Mouse (Mus musculus): ENCODE results near the gene Evi2a. TPM values are rescaled to one million over a fixed set of nuclear protein-coding genes. Genes with fewer than 3 reads are reported as not detected.

The Evi2a gene
- polyA plus RNA-seq, 1 experiment, result 10.7 TPM

- peaks cover 62% of the 10 kb centered on the region for H3K36me3 ChIP-seq (ENCODE audit: control insufficient read depth, insufficient read depth)
- no peak overlapping the region for H3ac ChIP-seq (ENCODE audit: control insufficient read depth, insufficient read length)
- no peak overlapping the region for H3K4me2 ChIP-seq (ENCODE audit: low read depth)
- TF ChIP-seq REST (IDR thresholded peaks at IDR 0.05; ENCODE audit: insufficient read depth, insufficient read length), result no peak
- TF ChIP-seq POLR2AphosphoS2 (IDR thresholded peaks at IDR 0.05; ENCODE audit: insufficient read length, low read depth), result no peak
- no peak for TF ChIP-seq USF1 (IDR thresholded peaks at IDR 0.05; ENCODE audit: low read depth)
- no peak for TF ChIP-seq POLR2A (IDR thresholded peaks at IDR 0.05; ENCODE audit: insufficient read length, low read depth)
- no peak for TF ChIP-seq MYOD1 (IDR thresholded peaks at IDR 0.05; ENCODE audit: control insufficient read depth in 1 of 3, insufficient read length in 2 of 3, low read depth in 2 of 3)
- TF ChIP-seq E2F4 (IDR thresholded peaks at IDR 0.05; ENCODE audit: insufficient read depth), result no peak
- no peak for TF ChIP-seq MAX (IDR thresholded peaks at IDR 0.05; ENCODE audit: low read depth)
- no peak for TF ChIP-seq MYOG (IDR thresholded peaks at IDR 0.05; ENCODE audit: control insufficient read depth in 1 of 3, insufficient read depth in 1 of 3, insufficient read length in 2 of 3, low read depth in 2 of 3)
- TF ChIP-seq CEBPB (IDR thresholded peaks at IDR 0.05; ENCODE audit: insufficient read depth, poor library complexity, severe bottlenecking), result no peak
- TF ChIP-seq SRF (IDR thresholded peaks at IDR 0.05; ENCODE audit: control insufficient read depth, insufficient read length, low read depth), result no peak
- TF ChIP-seq TCF3 (IDR thresholded peaks at IDR 0.05; ENCODE audit: insufficient read length, low read depth), result no peak
- TF ChIP-seq TCF12 (IDR thresholded peaks at IDR 0.05; ENCODE audit: insufficient read depth, poor library complexity, severe bottlenecking), result no peak
- no peaks in the 10 kb centered on the region for H3K27me3 ChIP-seq (ENCODE audit: control insufficient read depth, insufficient read depth, insufficient read length)
- no peaks in the 10 kb centered on the region for H3K79me2 ChIP-seq (ENCODE audit: control insufficient read depth, insufficient read depth)
- no peak overlapping the region for H3K4me3 ChIP-seq
Observed at GRCm38 (mm10) chr11:79568197-79568911, 37.9 kb upstream of the Evi2a start.

GRCm38 (mm10) chr11:79566947-79567346 lies 36.5 kb upstream of the Evi2a start:
- no peak overlapping the region for H3K4me2 ChIP-seq (ENCODE audit: low read depth)
- TF ChIP-seq MYOD1 (IDR thresholded peaks at IDR 0.05; ENCODE audit: control insufficient read depth in 1 of 3, insufficient read length in 2 of 3, low read depth in 2 of 3) (no peak), TCF3 (IDR thresholded peaks at IDR 0.05; ENCODE audit: insufficient read length, low read depth) (no peak), CEBPB (IDR thresholded peaks at IDR 0.05; ENCODE audit: insufficient read depth, poor library complexity, severe bottlenecking) (no peak), MYOG (IDR thresholded peaks at IDR 0.05; ENCODE audit: control insufficient read depth in 1 of 3, insufficient read depth in 1 of 3, insufficient read length in 2 of 3, low read depth in 2 of 3) (no peak), REST (IDR thresholded peaks at IDR 0.05; ENCODE audit: insufficient read depth, insufficient read length) (no peak), SRF (IDR thresholded peaks at IDR 0.05; ENCODE audit: control insufficient read depth, insufficient read length, low read depth) (no peak), POLR2A (IDR thresholded peaks at IDR 0.05; ENCODE audit: insufficient read length, low read depth) (no peak), E2F4 (IDR thresholded peaks at IDR 0.05; ENCODE audit: insufficient read depth) (no peak)
- H3ac ChIP-seq (ENCODE audit: control insufficient read depth, insufficient read length), result no peak overlapping the region
- no peak overlapping the region for H3K4me3 ChIP-seq
- peaks cover 58% of the 10 kb centered on the region for H3K36me3 ChIP-seq (ENCODE audit: control insufficient read depth, insufficient read depth)
- no peaks in the 10 kb centered on the region for H3K79me2 ChIP-seq (ENCODE audit: control insufficient read depth, insufficient read depth)
- no peaks in the 10 kb centered on the region for H3K27me3 ChIP-seq (ENCODE audit: control insufficient read depth, insufficient read depth, insufficient read length)

- Histone ChIP-seq H3K79me2 (ENCODE audit: control insufficient read depth, insufficient read depth) (no peaks in the 10 kb centered on the region), H3K36me3 (ENCODE audit: control insufficient read depth, insufficient read depth) (peaks cover 53% of the 10 kb centered on the region), H3K27me3 (ENCODE audit: control insufficient read depth, insufficient read depth, insufficient read length) (no peaks in the 10 kb centered on the region), H3K4me2 (ENCODE audit: low read depth) (no peak overlapping the region), H3ac (ENCODE audit: control insufficient read depth, insufficient read length) (no peak overlapping the region), H3K4me3 (no peak overlapping the region)
- no peak for TF ChIP-seq MYOG (IDR thresholded peaks at IDR 0.05; ENCODE audit: control insufficient read depth in 1 of 3, insufficient read depth in 1 of 3, insufficient read length in 2 of 3, low read depth in 2 of 3)
- TF ChIP-seq MYOD1 (IDR thresholded peaks at IDR 0.05; ENCODE audit: control insufficient read depth in 1 of 3, insufficient read length in 2 of 3, low read depth in 2 of 3), result peak in 1 of 3 experiments; percentile 42
Observed at GRCm38 (mm10) chr11:79563493-79563892, 33.1 kb upstream of the Evi2a start.

GRCm38 (mm10) chr11:79560536-79560935 lies 30.1 kb upstream of the Evi2a start:
- TF ChIP-seq TCF3 (IDR thresholded peaks at IDR 0.05; ENCODE audit: insufficient read length, low read depth) (no peak), POLR2A (IDR thresholded peaks at IDR 0.05; ENCODE audit: insufficient read length, low read depth) (no peak), REST (IDR thresholded peaks at IDR 0.05; ENCODE audit: insufficient read depth, insufficient read length) (no peak), USF1 (IDR thresholded peaks at IDR 0.05; ENCODE audit: low read depth) (no peak), MYOG (IDR thresholded peaks at IDR 0.05; ENCODE audit: control insufficient read depth in 1 of 3, insufficient read depth in 1 of 3, insufficient read length in 2 of 3, low read depth in 2 of 3) (no peak), TCF12 (IDR thresholded peaks at IDR 0.05; ENCODE audit: insufficient read depth, poor library complexity, severe bottlenecking) (no peak), POLR2AphosphoS2 (IDR thresholded peaks at IDR 0.05; ENCODE audit: insufficient read length, low read depth) (no peak), CEBPB (IDR thresholded peaks at IDR 0.05; ENCODE audit: insufficient read depth, poor library complexity, severe bottlenecking) (no peak), E2F4 (IDR thresholded peaks at IDR 0.05; ENCODE audit: insufficient read depth) (no peak), MYOD1 (IDR thresholded peaks at IDR 0.05; ENCODE audit: control insufficient read depth in 1 of 3, insufficient read length in 2 of 3, low read depth in 2 of 3) (no peak), MAX (IDR thresholded peaks at IDR 0.05; ENCODE audit: low read depth) (no peak)
- Histone ChIP-seq H3K4me2 (ENCODE audit: low read depth) (no peak overlapping the region), H3K27me3 (ENCODE audit: control insufficient read depth, insufficient read depth, insufficient read length) (no peaks in the 10 kb centered on the region), H3ac (ENCODE audit: control insufficient read depth, insufficient read length) (no peak overlapping the region), H3K36me3 (ENCODE audit: control insufficient read depth, insufficient read depth) (peaks cover 51% of the 10 kb centered on the region), H3K79me2 (ENCODE audit: control insufficient read depth, insufficient read depth) (no peaks in the 10 kb centered on the region), H3K4me3 (no peak overlapping the region)

GRCm38 (mm10) chr11:79552622-79553021 lies 22.2 kb upstream of the Evi2a start:
- Histone ChIP-seq H3ac (ENCODE audit: control insufficient read depth, insufficient read length) (no peak overlapping the region), H3K36me3 (ENCODE audit: control insufficient read depth, insufficient read depth) (peaks cover 79% of the 10 kb centered on the region), H3K79me2 (ENCODE audit: control insufficient read depth, insufficient read depth) (no peaks in the 10 kb centered on the region), H3K4me3 (no peak overlapping the region), H3K4me2 (ENCODE audit: low read depth) (no peak overlapping the region), H3K27me3 (ENCODE audit: control insufficient read depth, insufficient read depth, insufficient read length) (no peaks in the 10 kb centered on the region)
- TF ChIP-seq MYOG (IDR thresholded peaks at IDR 0.05; ENCODE audit: control insufficient read depth in 1 of 3, insufficient read depth in 1 of 3, insufficient read length in 2 of 3, low read depth in 2 of 3) (no peak), MAX (IDR thresholded peaks at IDR 0.05; ENCODE audit: low read depth) (no peak), E2F4 (IDR thresholded peaks at IDR 0.05; ENCODE audit: insufficient read depth) (no peak), SRF (IDR thresholded peaks at IDR 0.05; ENCODE audit: control insufficient read depth, insufficient read length, low read depth) (no peak), CEBPB (IDR thresholded peaks at IDR 0.05; ENCODE audit: insufficient read depth, poor library complexity, severe bottlenecking) (no peak), USF1 (IDR thresholded peaks at IDR 0.05; ENCODE audit: low read depth) (no peak), MYOD1 (IDR thresholded peaks at IDR 0.05; ENCODE audit: control insufficient read depth in 1 of 3, insufficient read length in 2 of 3, low read depth in 2 of 3) (no peak), POLR2AphosphoS2 (IDR thresholded peaks at IDR 0.05; ENCODE audit: insufficient read length, low read depth) (no peak), TCF12 (IDR thresholded peaks at IDR 0.05; ENCODE audit: insufficient read depth, poor library complexity, severe bottlenecking) (no peak), POLR2A (IDR thresholded peaks at IDR 0.05; ENCODE audit: insufficient read length, low read depth) (no peak), REST (IDR thresholded peaks at IDR 0.05; ENCODE audit: insufficient read depth, insufficient read length) (no peak), TCF3 (IDR thresholded peaks at IDR 0.05; ENCODE audit: insufficient read length, low read depth) (no peak)

Measured in myocyte (in vitro differentiated cells).